Mouse (Mus musculus): Measurements from ENCODE around the gene Abca17. TPM values are rescaled to one million over a fixed set of nuclear protein-coding genes. Genes with fewer than 3 reads are reported as not detected.

The Abca17 gene
- polyA plus RNA-seq, 1 experiment from 2014 or later, result not detected

DNA sequence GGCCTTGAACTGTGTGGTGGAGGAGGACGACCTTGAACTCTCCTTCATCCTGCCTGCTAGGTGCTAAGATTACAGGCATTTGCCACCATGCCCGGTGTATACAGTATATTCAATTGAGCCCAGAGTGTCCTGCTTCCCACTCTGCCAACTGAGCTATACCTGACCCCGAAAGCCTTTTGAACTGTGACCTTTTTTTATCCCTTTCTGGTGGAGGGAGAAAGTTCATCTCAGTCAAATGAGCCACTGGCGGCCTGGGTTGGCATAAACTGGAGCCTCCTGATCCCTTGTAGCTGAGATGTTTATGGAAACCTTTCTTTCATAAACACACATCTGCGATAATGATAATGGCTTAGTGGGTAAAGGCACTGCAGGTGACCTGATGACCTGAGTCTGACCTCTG is 10.4 kb upstream of the Abca17 start:
- DNase-seq (ENCODE audit: low spot score), result no peak
- 87% methylated on average over 5 of the region's 5 CpGs for WGBS

DNA sequence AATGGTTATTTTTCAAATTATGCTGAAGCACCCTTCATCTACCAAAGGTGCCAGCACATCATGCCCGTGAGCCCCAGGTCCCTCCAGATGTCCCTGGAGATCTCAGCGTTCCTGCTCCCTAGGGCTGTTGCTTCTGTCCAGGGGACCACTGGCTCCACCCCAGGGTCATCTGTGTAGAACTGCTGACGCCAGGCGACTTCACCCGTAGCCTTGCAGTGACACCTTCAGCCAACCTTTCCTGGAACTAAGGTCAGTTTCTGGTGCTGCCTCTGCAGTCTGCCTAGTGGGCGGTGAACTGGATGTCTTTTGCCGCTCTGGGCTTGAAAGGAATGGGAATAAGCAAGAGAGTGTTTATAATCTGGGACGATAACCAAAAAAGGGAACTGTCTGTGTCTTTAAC is 10.0 kb upstream of the Abca17 start:
- Histone ChIP-seq H3K27me3 (replicated peaks; ENCODE audit: low read depth, poor library complexity, severe bottlenecking) (no peaks in the 10 kb centered on the region), H3K4me3 (no peak overlapping the region), H3K4me1 (no peaks in the 10 kb centered on the region), H3K36me3 (replicated peaks) (no peaks in the 10 kb centered on the region), H3K27ac (replicated peaks) (no peak overlapping the region), H3K9me3 (no peaks in the 10 kb centered on the region)
- no peak for DNase-seq (ENCODE audit: low spot score)
- 82% methylated on average over 8 of the region's 8 CpGs for WGBS

More for the DNA sequence above, 10.4 kb upstream of the Abca17 start:
- 0 out of 2 replicates have a peak, but pooled peaks cover 3% of the 10 kb centered on the region for H3K4me1 ChIP-seq
- no peak overlapping the region for H3K27ac ChIP-seq (replicated peaks)
- H3K9me3 ChIP-seq, result no peaks in the 10 kb centered on the region
- H3K36me3 ChIP-seq (replicated peaks), result no peaks in the 10 kb centered on the region
- H3K27me3 ChIP-seq (replicated peaks; ENCODE audit: low read depth, poor library complexity, severe bottlenecking), result no peaks in the 10 kb centered on the region
- H3K4me3 ChIP-seq, result no peak overlapping the region

GRCm38 (mm10) chr17:24359903-24360302 is 9.0 kb upstream of the Abca17 start:
- H3K27me3 ChIP-seq (replicated peaks; ENCODE audit: low read depth, poor library complexity, severe bottlenecking), result no peaks in the 10 kb centered on the region
- no peak overlapping the region for H3K27ac ChIP-seq (replicated peaks)
- H3K4me3 ChIP-seq, result no peak overlapping the region
- WGBS, result 72% methylated on average over 2 of the region's 2 CpGs
- H3K4me1 ChIP-seq, result no peaks in the 10 kb centered on the region
- DNase-seq (ENCODE audit: low spot score), result no peak
- no peaks in the 10 kb centered on the region for H3K36me3 ChIP-seq (replicated peaks)
- H3K9me3 ChIP-seq, result no peaks in the 10 kb centered on the region

DNA sequence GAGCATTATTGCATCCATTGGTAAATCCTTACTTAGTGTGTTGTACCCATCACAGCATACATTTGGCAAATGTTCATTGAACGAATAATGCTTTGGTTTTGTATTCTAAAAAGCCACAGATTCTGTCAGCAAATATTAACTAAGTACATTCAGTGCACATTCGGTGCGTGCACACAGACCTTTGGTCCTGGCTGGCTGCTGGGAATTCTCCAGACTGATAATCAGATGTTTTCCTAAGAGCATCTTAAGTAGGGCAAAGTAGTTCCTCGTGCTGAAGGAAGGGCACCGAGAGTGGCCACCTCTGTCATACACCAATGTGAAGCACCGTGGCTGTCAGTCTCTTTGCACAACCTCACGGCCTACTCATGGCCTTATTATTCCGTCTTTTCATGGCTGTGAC is 8.1 kb upstream of the Abca17 start:
- DNase-seq (ENCODE audit: low spot score), result no peak
- Histone ChIP-seq H3K4me3 (no peak overlapping the region), H3K27ac (replicated peaks) (no peak overlapping the region), H3K27me3 (replicated peaks; ENCODE audit: low read depth, poor library complexity, severe bottlenecking) (no peaks in the 10 kb centered on the region), H3K9me3 (no peaks in the 10 kb centered on the region), H3K36me3 (replicated peaks) (no peaks in the 10 kb centered on the region), H3K4me1 (no peaks in the 10 kb centered on the region)
- WGBS, result 91% methylated on average over 8 of the region's 8 CpGs

DNA sequence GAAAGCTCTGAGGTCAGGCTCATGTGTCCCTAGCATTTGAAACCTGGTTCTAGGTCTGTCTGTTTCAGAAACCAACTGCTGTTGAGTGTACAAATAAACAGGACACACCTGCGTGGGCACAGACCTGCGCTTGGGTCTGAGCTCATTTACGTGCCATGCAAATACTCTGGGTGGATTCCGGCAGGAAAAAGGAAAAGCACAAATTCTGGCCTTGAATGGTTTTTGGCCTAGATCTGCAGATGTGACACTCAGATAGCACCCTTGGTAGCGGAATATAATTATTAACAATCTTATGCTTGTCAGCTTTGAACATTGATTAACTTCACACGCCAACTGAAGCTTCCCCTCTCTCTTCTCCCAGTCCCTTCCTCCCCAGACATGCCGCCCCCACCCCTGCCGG is 4.4 kb upstream of the Abca17 start:
- Histone ChIP-seq H3K4me3 (no peak overlapping the region), H3K36me3 (replicated peaks) (no peaks in the 10 kb centered on the region), H3K4me1 (peaks cover 29% of the 10 kb centered on the region), H3K27me3 (replicated peaks; ENCODE audit: low read depth, poor library complexity, severe bottlenecking) (peaks cover 32% of the 10 kb centered on the region), H3K27ac (replicated peaks) (no peak overlapping the region), H3K9me3 (no peaks in the 10 kb centered on the region)
- DNase-seq (ENCODE audit: low spot score), result no peak
- 89% methylated on average over 8 of the region's 8 CpGs for WGBS

DNA sequence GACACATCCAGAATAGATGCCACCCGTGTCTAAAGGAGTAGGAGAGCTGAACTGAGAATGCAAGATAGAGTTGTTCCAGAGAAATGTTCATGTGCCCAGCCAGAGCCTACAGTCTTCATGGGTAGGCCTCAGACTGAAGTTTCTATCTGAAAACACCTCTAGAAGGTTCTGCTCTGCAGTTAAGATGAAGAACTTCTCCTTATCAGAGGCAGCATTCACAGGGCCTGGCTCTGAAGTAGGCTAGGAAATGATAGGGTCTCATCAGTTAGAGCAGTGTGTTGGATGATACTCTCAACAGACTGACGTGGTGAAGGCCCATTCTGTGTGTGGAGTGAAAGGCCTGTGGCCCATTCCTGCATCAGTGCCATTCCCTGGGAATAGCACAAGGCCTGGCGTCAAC is 3.1 kb upstream of the Abca17 start:
- H3K36me3 ChIP-seq (replicated peaks), result no peaks in the 10 kb centered on the region
- WGBS, result 84% methylated on average over 3 of the region's 3 CpGs
- H3K4me3 ChIP-seq, result no peak overlapping the region
- H3K27me3 ChIP-seq (replicated peaks; ENCODE audit: low read depth, poor library complexity, severe bottlenecking), result peaks cover 45% of the 10 kb centered on the region
- peaks cover 29% of the 10 kb centered on the region for H3K4me1 ChIP-seq
- DNase-seq (ENCODE audit: low spot score), result no peak
- H3K9me3 ChIP-seq, result no peaks in the 10 kb centered on the region
- no peak overlapping the region for H3K27ac ChIP-seq (replicated peaks)

- peaks cover 29% of the 10 kb centered on the region for H3K4me1 ChIP-seq
- peak overlapping the region; percentile 87 for H3K27ac ChIP-seq (replicated peaks)
- WGBS, result 3% methylated on average over 36 of the region's 36 CpGs
- no peak for DNase-seq (ENCODE audit: low spot score)
- H3K9me3 ChIP-seq, result no peaks in the 10 kb centered on the region
- H3K4me3 ChIP-seq, result peak overlapping the region; percentile 86
- no peaks in the 10 kb centered on the region for H3K36me3 ChIP-seq (replicated peaks)
- peaks cover 53% of the 10 kb centered on the region for H3K27me3 ChIP-seq (replicated peaks; ENCODE audit: low read depth, poor library complexity, severe bottlenecking)
Measured at GRCm38 (mm10) chr17:24352370-24353194, 1.7 kb upstream of the Abca17 start.

DNA sequence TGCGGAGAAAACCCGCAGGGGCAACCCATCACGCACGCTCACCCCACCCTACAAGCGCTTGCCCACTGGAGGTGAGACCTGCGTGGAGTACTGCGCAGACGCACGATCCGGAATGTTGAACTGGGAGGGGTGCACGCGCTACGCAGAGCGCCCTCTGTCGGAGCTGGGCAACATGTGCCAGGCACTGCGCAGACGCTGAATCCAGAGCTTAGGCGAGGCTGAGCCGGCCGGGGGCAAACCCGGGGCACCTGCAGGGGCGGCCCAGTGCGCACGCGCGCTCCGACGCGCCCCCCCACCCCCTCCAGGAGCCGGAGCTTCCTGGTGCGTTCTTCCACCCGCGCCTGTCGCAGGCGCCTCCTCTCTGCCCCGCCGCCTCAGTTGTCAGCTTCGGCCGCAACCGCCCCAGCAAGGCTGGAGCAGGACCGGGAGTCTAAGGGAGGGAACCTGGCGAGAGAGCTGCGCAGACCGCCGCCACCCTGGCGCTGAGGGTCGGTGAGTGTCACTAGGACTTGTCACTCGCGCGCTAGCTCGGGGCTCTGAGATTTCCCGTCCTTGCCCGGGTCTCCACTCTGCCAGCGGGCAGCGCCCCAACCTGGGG is 991 bp upstream of the Abca17 start, which contains the start of gene Abca3:
Abca3 (plus strand) TSS at position 191 of the 598 bp plus-strand sequence.
- H3K27ac ChIP-seq (replicated peaks), result peak within 1 kb of the TSS; percentile 87
- H3K36me3 ChIP-seq (replicated peaks), result no peaks in the 10 kb centered on the region
- H3K4me1 ChIP-seq, result peaks cover 29% of the 10 kb centered on the region
- H3K27me3 ChIP-seq (replicated peaks; ENCODE audit: low read depth, poor library complexity, severe bottlenecking), result peaks cover 53% of the 10 kb centered on the region
- no peaks in the 10 kb centered on the region for H3K9me3 ChIP-seq
- under 1% methylated on average over 55 of the region's 55 CpGs for WGBS
- peak; percentile 95 for DNase-seq (ENCODE audit: low spot score)
- peak within 1 kb of the TSS; percentile 86 for H3K4me3 ChIP-seq

DNA sequence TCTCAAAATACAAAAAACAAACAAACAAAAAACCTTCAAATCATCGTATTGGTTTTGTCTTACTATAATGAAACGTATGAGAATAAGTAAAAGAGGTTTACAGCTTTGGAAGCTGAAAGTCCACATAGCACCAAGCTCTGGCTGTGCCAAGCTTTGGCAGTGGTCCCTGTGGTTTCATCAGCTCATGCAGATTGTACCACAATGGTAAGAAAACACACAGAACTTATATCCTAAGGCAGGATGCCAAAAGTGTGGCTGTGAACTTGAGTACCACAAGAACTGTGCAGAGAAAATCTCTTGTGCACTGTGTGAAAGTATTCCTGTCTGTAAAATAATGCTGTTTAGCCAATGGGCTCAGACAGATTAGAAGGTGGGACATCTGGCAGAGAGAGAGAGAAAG is 1.7 kb downstream of the Abca17 start:
- H3K9me3 ChIP-seq, result no peaks in the 10 kb centered on the region
- WGBS, result 79% methylated on average over 2 of the region's 2 CpGs
- H3K27ac ChIP-seq (replicated peaks), result no peak overlapping the region
- H3K27me3 ChIP-seq (replicated peaks; ENCODE audit: low read depth, poor library complexity, severe bottlenecking), result peaks cover 53% of the 10 kb centered on the region
- H3K4me1 ChIP-seq, result peaks cover 29% of the 10 kb centered on the region
- H3K36me3 ChIP-seq (replicated peaks), result no peaks in the 10 kb centered on the region
- H3K4me3 ChIP-seq, result no peak overlapping the region
- no peak for DNase-seq (ENCODE audit: low spot score)

DNA sequence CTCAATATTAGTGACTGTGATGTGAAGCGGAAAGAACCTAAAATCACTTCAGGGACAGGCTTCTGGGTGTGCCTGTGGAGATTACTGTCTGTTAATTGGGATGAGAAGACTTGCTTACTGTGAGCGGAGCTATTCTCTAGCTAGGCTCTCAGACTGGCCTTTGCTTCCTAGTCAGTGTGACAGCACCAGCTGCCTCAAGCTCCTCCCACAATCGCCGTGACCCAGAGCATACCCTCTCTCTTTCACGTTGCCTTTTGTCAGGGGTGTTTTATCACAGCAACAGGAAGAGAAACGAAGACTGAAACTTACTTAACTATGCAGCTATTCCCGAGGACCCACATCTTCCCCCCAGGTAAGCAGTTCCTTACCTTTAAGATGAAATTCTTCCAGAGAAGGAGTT is 4.0 kb downstream of the Abca17 start:
- H3K27ac ChIP-seq (replicated peaks), result no peak overlapping the region
- H3K36me3 ChIP-seq (replicated peaks), result no peaks in the 10 kb centered on the region
- WGBS, result 57% methylated on average over 7 of the region's 7 CpGs
- H3K9me3 ChIP-seq, result no peaks in the 10 kb centered on the region
- H3K4me3 ChIP-seq, result no peak overlapping the region
- peaks cover 12% of the 10 kb centered on the region for H3K4me1 ChIP-seq
- H3K27me3 ChIP-seq (replicated peaks; ENCODE audit: low read depth, poor library complexity, severe bottlenecking), result peaks cover 34% of the 10 kb centered on the region
- no peak for DNase-seq (ENCODE audit: low spot score)

GRCm38 (mm10) chr17:24344672-24345071 is 6.2 kb downstream of the Abca17 start:
- DNase-seq (ENCODE audit: low spot score), result no peak
- Histone ChIP-seq H3K27ac (replicated peaks) (no peak overlapping the region), H3K27me3 (replicated peaks; ENCODE audit: low read depth, poor library complexity, severe bottlenecking) (peaks cover 16% of the 10 kb centered on the region), H3K9me3 (no peaks in the 10 kb centered on the region), H3K4me3 (no peak overlapping the region), H3K36me3 (replicated peaks) (no peaks in the 10 kb centered on the region), H3K4me1 (0 out of 2 replicates have a peak, but pooled peaks cover 2% of the 10 kb centered on the region)
- 89% methylated on average over 8 of the region's 8 CpGs for WGBS

DNA sequence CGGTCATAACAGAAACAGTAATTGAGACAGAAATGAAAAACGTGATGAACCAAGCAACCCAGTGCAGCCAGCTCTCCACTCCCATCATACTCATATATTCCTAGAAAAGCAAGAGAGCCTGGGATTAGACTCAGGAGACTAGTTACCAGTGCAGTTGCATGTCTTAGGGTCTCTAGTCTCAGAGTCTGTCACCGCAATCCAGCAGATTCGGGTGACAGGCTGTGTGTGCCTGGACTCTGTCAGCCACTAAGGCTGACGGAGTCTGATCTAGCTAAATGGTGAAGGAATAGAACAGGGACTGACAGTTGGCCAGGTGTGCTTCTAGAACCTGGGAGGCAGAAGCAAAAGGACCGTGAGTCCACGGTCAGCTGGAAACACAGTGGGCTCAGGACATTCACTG is 23.2 kb downstream of the Abca17 start:
- Histone ChIP-seq H3K4me1 (no peaks in the 10 kb centered on the region), H3K4me3 (no peak overlapping the region), H3K36me3 (replicated peaks) (no peaks in the 10 kb centered on the region), H3K27me3 (replicated peaks; ENCODE audit: low read depth, poor library complexity, severe bottlenecking) (no peaks in the 10 kb centered on the region), H3K9me3 (no peaks in the 10 kb centered on the region), H3K27ac (replicated peaks) (no peak overlapping the region)
- 79% methylated on average over 7 of the region's 7 CpGs for WGBS
- no peak for DNase-seq (ENCODE audit: low spot score)

DNA sequence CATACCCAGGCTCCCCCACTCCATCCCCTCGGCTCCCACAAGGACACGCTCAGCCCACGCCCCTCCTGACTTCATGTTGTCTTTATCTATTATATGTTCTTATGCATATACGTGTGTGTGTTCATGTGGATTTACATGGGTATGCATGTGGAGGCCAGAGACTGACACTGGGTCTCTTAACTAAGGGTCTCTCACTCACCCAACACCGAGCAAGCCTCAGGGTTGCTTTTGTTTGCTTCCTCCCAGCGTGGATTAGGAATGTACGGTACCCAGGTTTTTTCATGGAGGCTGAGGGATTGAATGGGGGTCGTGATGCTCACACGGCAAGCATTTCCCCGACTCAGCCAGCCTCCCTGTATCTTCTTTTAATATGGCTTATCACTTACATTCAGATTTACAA is 25.8 kb downstream of the Abca17 start:
- 80% methylated on average over 10 of the region's 10 CpGs for WGBS
- DNase-seq (ENCODE audit: low spot score), result no peak
- no peak overlapping the region for H3K4me3 ChIP-seq
- H3K36me3 ChIP-seq (replicated peaks), result no peaks in the 10 kb centered on the region
- H3K27ac ChIP-seq (replicated peaks), result no peak overlapping the region
- peaks cover 9% of the 10 kb centered on the region; the same call in 1 of the 2 replicates for H3K9me3 ChIP-seq
- no peaks in the 10 kb centered on the region for H3K27me3 ChIP-seq (replicated peaks; ENCODE audit: low read depth, poor library complexity, severe bottlenecking)
- H3K4me1 ChIP-seq, result no peaks in the 10 kb centered on the region

Measured in embryonic facial prominence, embryonic 10.5 days (tissue).